Mouse (Mus musculus): ENCODE measurements around the gene Cfap46.

Gene Cfap46

GRCm38 (mm10) chr7:139580851-139581775 is 102.5 kb downstream of the Cfap46 start:
- no peak for DNase-seq (ENCODE audit: low spot score in 2 of 2)

DNA sequence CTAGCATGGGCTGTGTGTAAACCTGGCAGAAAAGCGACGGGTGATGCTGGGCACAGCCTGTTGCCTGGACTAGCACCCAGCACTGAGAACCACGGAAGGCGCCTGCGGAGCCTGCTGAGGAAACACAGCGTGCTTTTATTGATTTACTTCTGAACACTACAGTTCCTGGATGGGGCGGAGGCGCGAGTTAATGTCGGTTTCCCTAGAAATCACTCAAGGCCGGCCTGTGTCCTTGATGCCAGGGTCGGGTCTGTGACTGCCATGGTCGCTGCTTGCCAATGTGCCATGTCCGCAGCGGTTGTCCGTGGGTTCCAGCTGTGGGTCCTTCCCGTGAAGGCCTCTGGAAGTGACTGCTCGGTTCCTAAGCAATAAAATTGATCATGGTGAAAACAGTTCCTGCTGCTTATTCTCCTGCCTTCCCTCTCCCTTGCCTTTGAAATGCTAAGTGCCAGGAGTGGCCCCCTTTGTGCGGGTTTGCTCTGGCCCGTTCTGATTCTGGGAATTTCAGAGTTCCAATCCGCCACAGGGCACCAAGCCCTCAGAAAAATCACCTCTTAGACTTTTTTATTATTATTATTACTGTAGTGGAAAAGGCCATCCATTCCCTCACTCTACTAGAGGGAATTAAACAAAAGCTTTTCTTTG is 104.2 kb downstream of the Cfap46 start:
- no peak for DNase-seq (ENCODE audit: low spot score in 2 of 2)

GRCm38 (mm10) chr7:139576064-139576686 is 107.4 kb downstream of the Cfap46 start:
- DNase-seq (ENCODE audit: low spot score in 2 of 2) = no peak

DNA sequence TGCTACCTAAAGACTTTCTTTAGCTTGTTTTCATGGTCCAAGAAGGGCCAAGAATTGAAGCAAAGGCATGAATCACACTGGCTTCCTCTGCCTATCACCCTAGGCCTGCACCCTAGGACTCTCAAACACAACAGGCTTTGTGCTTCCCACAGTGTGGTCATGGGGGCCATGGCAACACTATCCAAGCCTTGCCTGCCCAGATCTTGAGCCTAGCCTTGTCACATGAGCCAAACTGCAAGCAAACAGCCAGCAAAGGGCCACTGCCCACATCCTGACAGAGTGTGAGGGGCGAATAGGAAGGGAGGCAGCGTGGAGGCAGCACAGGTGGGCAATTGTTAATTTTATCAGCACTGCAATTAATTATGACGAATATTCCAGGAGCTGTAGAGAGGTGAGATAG is 111.0 kb downstream of the Cfap46 start:
- no peak for DNase-seq (ENCODE audit: low spot score in 2 of 2)

GRCm38 (mm10) chr7:139570788-139571187 is 112.8 kb downstream of the Cfap46 start:
- DNase-seq (ENCODE audit: low spot score in 2 of 2) = no peak

GRCm38 (mm10) chr7:139566533-139566932 is 117.1 kb downstream of the Cfap46 start:
- DNase-seq (ENCODE audit: low spot score in 2 of 2) = no peak

DNA sequence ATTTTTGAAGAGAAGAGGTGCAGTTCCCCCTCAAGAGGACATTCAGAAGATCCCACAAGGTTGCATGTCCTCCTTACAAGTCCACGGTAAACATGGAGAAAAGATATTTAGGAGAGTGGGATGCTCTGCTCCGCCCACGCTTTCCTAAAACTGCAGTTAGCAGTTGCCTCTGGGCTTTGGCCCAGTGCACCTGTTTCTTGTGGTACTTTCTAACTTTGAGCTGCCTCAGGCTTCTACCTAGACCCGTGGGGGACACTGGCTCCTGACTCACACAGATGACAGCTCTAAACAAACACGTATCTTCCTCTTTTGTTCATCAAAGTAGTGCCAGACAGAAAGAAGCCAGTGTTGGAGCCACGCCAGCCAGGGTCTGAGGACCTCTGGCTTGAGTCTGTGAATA is 117.6 kb downstream of the Cfap46 start:
- DNase-seq (ENCODE audit: low spot score in 2 of 2) = no peak

GRCm38 (mm10) chr7:139564161-139564560 is 119.5 kb downstream of the Cfap46 start:
- DNase-seq (ENCODE audit: low spot score in 2 of 2) = no peak

DNA sequence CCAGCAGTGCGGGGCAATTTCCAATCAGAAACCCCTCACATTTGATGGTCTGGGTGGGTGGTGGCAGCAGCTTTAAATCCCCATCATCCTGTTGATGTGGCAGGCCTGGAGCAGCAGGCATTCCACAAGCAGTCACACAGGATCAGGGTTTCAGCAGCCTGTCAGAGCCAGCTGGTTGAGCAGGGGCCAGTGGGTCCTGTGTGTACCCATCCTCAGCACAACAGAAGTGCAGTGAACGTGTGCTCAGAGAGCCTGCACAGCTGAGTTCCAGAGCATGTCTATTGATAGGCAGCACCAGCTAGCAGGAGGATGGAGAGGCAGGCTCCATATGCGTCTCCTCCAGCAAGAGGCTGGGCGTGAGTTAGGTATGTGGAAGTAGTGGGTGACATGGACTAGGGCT is 120.2 kb downstream of the Cfap46 start:
- no peak for DNase-seq (ENCODE audit: low spot score in 2 of 2)

- no peak for DNase-seq (ENCODE audit: low spot score in 2 of 2)
Observed at GRCm38 (mm10) chr7:139559659-139560058, 124.0 kb downstream of the Cfap46 start.

GRCm38 (mm10) chr7:139556746-139557526 is 126.7 kb downstream of the Cfap46 start:
- no peak for DNase-seq (ENCODE audit: low spot score in 2 of 2)

- no peak for DNase-seq (ENCODE audit: low spot score in 2 of 2)
Observed at GRCm38 (mm10) chr7:139556331-139556730, 127.3 kb downstream of the Cfap46 start.

- no peak for DNase-seq (ENCODE audit: low spot score in 2 of 2)
Observed at GRCm38 (mm10) chr7:139551519-139551918, 132.1 kb downstream of the Cfap46 start.
